In genomic region chr3:88951327-88951800, GRCm38 (mm10) we compare ENCODE assay signal across 8 mouse cellular contexts. TPM values are rescaled to one million over a fixed set of nuclear protein-coding genes. Genes with fewer than 3 reads are reported as not detected.
DNase-seq lines count a peak whose midpoint lies in the region; ATAC-seq and TF ChIP-seq lines count a peak whose summit lies in the region.

No protein-coding gene starts in this region.

- DNase-seq in gastrocnemius, adult 2 months, result no peak
- no peak for DNase-seq in gastrocnemius, adult 8-10 months (ENCODE audit: low spot score in 2 of 2)
- no peak for DNase-seq in thymus, adult 2 months
- DNase-seq in thymus, adult 18-20 months, result no peak
- DNase-seq in stomach, postnatal 0 days (ENCODE audit: low spot score), result no peak
- DNase-seq in frontal cortex, adult 2 months (ENCODE audit: extremely low spot score in 1 of 2, low spot score in 1 of 2), result no peak
- no peak for DNase-seq in thymus, postnatal 25 days

- peak overlapping the region; percentile 50 for H3K4me2 ChIP-seq in limb, embryonic 15.5 days
- H3K4me2 ChIP-seq in stomach, postnatal 0 days (replicated peaks; ENCODE audit: low read depth), result peak overlapping the region; percentile 68

- no peaks in the 10 kb centered on the region for H3K9me3 ChIP-seq in limb, embryonic 15.5 days
- H3K9me3 ChIP-seq in stomach, postnatal 0 days (ENCODE audit: control insufficient read depth, low read length), result no peaks in the 10 kb centered on the region

- WGBS in thymus, adult 2 months, result 1% methylated on average over 5 of the region's 5 CpGs
- WGBS in limb, embryonic 15.5 days, result 2% methylated on average over 5 of the region's 5 CpGs
- under 1% methylated on average over 5 of the region's 5 CpGs for WGBS in stomach, postnatal 0 days

- H3K27ac ChIP-seq in gastrocnemius, adult 2 months, result peak overlapping the region; percentile 96
- peak overlapping the region; percentile 82 for H3K27ac ChIP-seq in thymus, adult 2 months (ENCODE audit: control insufficient read depth, insufficient read depth, low read length)
- peak overlapping the region; percentile 100 for H3K27ac ChIP-seq in limb, embryonic 15.5 days
- H3K27ac ChIP-seq in stomach, postnatal 0 days (replicated peaks), result peak overlapping the region; percentile 100

- ATAC-seq in limb, embryonic 15.5 days (ENCODE audit: insufficient number of reproducible peaks, low FRiP score, low TSS enrichment, low read depth), result no peak
- no peak for ATAC-seq in stomach, postnatal 0 days (ENCODE audit: low FRiP score, low TSS enrichment)

- no peak for TF ChIP-seq EP300 in stomach, postnatal 0 days (optimal IDR thresholded peaks at IDR 0.05)

- no peaks in the 10 kb centered on the region for H3K27me3 ChIP-seq in thymus, adult 2 months (ENCODE audit: control insufficient read depth, insufficient read depth, low read length)
- no peaks in the 10 kb centered on the region for H3K27me3 ChIP-seq in limb, embryonic 15.5 days
- no peaks in the 10 kb centered on the region for H3K27me3 ChIP-seq in stomach, postnatal 0 days (ENCODE audit: control insufficient read depth, insufficient read depth, low read length)

- no peak for TF ChIP-seq CTCF in gastrocnemius, adult 2 months (IDR thresholded peaks at IDR 0.05)
- no peak for TF ChIP-seq CTCF in thymus, adult 2 months (IDR thresholded peaks at IDR 0.05; ENCODE audit: borderline replicate concordance, control insufficient read depth, extremely low read depth, insufficient read depth, low read length, poor library complexity)
- no peak for TF ChIP-seq CTCF in stomach, postnatal 0 days (IDR thresholded peaks at IDR 0.05; ENCODE audit: low read depth)

- H3K36me3 ChIP-seq in thymus, adult 2 months (ENCODE audit: control insufficient read depth, insufficient read depth, low read length), result no peaks in the 10 kb centered on the region
- no peaks in the 10 kb centered on the region for H3K36me3 ChIP-seq in limb, embryonic 15.5 days
- H3K36me3 ChIP-seq in stomach, postnatal 0 days (ENCODE audit: control insufficient read depth, insufficient read depth, low read length), result no peaks in the 10 kb centered on the region

- peaks cover 3% of the 10 kb centered on the region; the same call in 1 of the 2 replicates for H3K4me1 ChIP-seq in thymus, adult 2 months (replicated peaks; ENCODE audit: control insufficient read depth, insufficient read depth, low read length)
- H3K4me1 ChIP-seq in limb, embryonic 15.5 days, result peaks cover 30% of the 10 kb centered on the region
- no peaks in the 10 kb centered on the region for H3K4me1 ChIP-seq in stomach, postnatal 0 days (replicated peaks; ENCODE audit: control insufficient read depth, insufficient read depth)

- peak overlapping the region; percentile 79 for H3K4me3 ChIP-seq in gastrocnemius, adult 2 months
- peak overlapping the region; percentile 73 for H3K4me3 ChIP-seq in thymus, adult 2 months (ENCODE audit: control insufficient read depth, insufficient read depth, low read length)
- peak overlapping the region; percentile 84 for H3K4me3 ChIP-seq in limb, embryonic 15.5 days
- H3K4me3 ChIP-seq in stomach, postnatal 0 days (ENCODE audit: low read depth, low read length), result peak overlapping the region; percentile 82

- intact Hi-C loops in gastrocnemius, adult 2 months (cut with DNase I), result loop anchor here (5.0 kb wide), 1 partner anchor 41 kb away; no protein-coding TSS in a partner anchor

- TF ChIP-seq POLR2A in thymus, adult 2 months (IDR thresholded peaks at IDR 0.05; ENCODE audit: control insufficient read depth, extremely low read depth, insufficient read depth, low read length, poor library complexity), result no peak

- H3K9ac ChIP-seq in limb, embryonic 15.5 days, result peak overlapping the region; percentile 91
- H3K9ac ChIP-seq in stomach, postnatal 0 days (ENCODE audit: low read length), result peak overlapping the region; percentile 94

RNA-seq across cellular contexts. Expression of gene Dap3, which starts 0.4 kb away (rescaled TPM):
- total RNA-seq in gastrocnemius, adult 2 months (2021), result 10 to 100 TPM; 65.5 to 79.9 TPM
- total RNA-seq in gastrocnemius, adult 8-10 months (2022), result 10 to 100 TPM; 56.7 to 77.4 (median 71.4) TPM
- 81.2 and 91.7 TPM in 2 replicates for polyA plus RNA-seq in thymus, adult 2 months (2012; rRNA removed)
- polyA plus RNA-seq in limb, embryonic 15.5 days (2015; fragmentation: Nextera tagmentation; extraction: Ambion mirVana), result 142 and 145 TPM in 2 replicates
- 99.0 and 105 TPM in 2 replicates for polyA plus RNA-seq in stomach, postnatal 0 days (2015; fragmentation: Nextera tagmentation; extraction: Ambion mirVana)
- 114 and 120 TPM in 2 replicates for polyA plus RNA-seq in frontal cortex, adult 2 months (2012; rRNA removed)

RNA-seq across cellular contexts. Expression of gene Ash1l, which starts 0.9 kb away (rescaled TPM):
- total RNA-seq in gastrocnemius, adult 2 months (2021), result 10 to 100 TPM; 34.2 to 35.6 TPM
- total RNA-seq in gastrocnemius, adult 8-10 months (2022), result 10 to 100 TPM; 29.8 to 38.9 (median 33.9) TPM
- 12.3 and 12.8 TPM in 2 replicates for polyA plus RNA-seq in thymus, adult 2 months (2012; rRNA removed)
- polyA plus RNA-seq in limb, embryonic 15.5 days (2015; fragmentation: Nextera tagmentation; extraction: Ambion mirVana), result 19.7 and 21.3 TPM in 2 replicates
- polyA plus RNA-seq in stomach, postnatal 0 days (2015; fragmentation: Nextera tagmentation; extraction: Ambion mirVana), result 8.6 and 9.2 TPM in 2 replicates
- 31.4 and 33.0 TPM in 2 replicates for polyA plus RNA-seq in frontal cortex, adult 2 months (2012; rRNA removed)

RNA-seq across cellular contexts. Expression of gene Msto1, which starts 37.6 kb away (rescaled TPM):
- total RNA-seq in gastrocnemius, adult 2 months (2021), result 1 to 10 TPM; 7.0 to 8.6 TPM
- 1 to 10 TPM; 6.6 to 8.3 (median 7.7) TPM for total RNA-seq in gastrocnemius, adult 8-10 months (2022)
- polyA plus RNA-seq in thymus, adult 2 months (2012; rRNA removed), result 36.5 and 40.7 TPM in 2 replicates
- 40.6 and 41.3 TPM in 2 replicates for polyA plus RNA-seq in limb, embryonic 15.5 days (2015; fragmentation: Nextera tagmentation; extraction: Ambion mirVana)
- polyA plus RNA-seq in stomach, postnatal 0 days (2015; fragmentation: Nextera tagmentation; extraction: Ambion mirVana), result 23.6 and 24.9 TPM in 2 replicates
- 34.7 and 36.8 TPM in 2 replicates for polyA plus RNA-seq in frontal cortex, adult 2 months (2012; rRNA removed)
